Mouse (Mus musculus) central nervous system, embryonic 18 days (tissue): ENCODE results near the gene Nf1. TPM values are rescaled to one million over a fixed set of nuclear protein-coding genes. Genes with fewer than 3 reads are reported as not detected.

Experiments
- polyA plus RNA-seq: library from polyadenylated mRNA; depleted of rRNA; stranded (reverse); fragments of >200 nt; gene quantifications from 2 replicates; pipeline ENCODE4 v1.2.3, GENCODE M21; 2012; rRNA removed

Nf1 gene
- 29.9 and 30.6 TPM in 2 replicates for polyA plus RNA-seq

GRCm38 (mm10) chr11:79339234-79339807, at the start of gene Nf1:
Nf1 (plus strand) TSS chr11:79339693.

DNA sequence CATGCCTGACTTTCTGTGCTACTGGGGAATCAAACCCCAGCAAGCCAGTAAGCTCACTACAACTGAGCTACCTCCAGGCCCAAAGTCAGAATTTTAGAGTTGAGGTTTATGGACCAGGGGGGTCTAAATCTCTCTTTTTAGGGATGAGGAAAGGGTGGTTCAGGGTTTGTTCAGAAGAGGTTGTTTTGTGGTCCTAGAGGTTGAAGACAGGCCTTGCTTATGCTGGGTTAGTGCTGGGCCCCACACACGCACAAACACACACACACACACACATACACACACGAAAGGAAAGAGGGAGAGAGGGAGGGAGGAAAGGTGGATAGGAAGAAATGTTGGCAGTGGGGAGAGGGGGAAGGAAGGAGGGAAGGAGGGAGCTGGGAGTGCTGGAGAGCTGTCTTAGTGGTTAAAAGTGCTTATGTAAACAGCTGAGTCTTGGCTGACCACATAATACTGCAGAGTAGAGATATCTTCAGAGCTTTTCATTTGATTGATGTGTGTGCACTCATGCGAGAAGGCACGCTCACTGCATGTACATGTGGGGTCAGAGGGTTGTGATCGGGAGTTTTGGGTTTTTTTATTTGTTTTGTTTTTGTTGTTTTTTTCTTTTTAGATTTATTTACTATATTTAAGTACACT, 42.5 kb upstream of the Nf1 start, which contains the start of gene Gm9964:
Gene Gm9964 (minus strand): TSS at position 51 of the 636 bp plus-strand sequence.

GRCm38 (mm10) chr11:79503845-79504244, 164.4 kb downstream of the Nf1 start, which contains the start of gene Omg:
Omg (minus strand) TSS chr11:79504084.

GRCm38 (mm10) chr11:79523560-79524309, 184.2 kb downstream of the Nf1 start, which contains the start of gene Evi2b:
Evi2b (minus strand) TSS chr11:79523762.

GRCm38 (mm10) chr11:79530333-79530761, 190.9 kb downstream of the Nf1 start, which contains the start of the genes Evi2 and Evi2a:
Evi2 (minus strand) TSS chr11:79530589.
Evi2a (minus strand) TSS chr11:79530609.

DNA sequence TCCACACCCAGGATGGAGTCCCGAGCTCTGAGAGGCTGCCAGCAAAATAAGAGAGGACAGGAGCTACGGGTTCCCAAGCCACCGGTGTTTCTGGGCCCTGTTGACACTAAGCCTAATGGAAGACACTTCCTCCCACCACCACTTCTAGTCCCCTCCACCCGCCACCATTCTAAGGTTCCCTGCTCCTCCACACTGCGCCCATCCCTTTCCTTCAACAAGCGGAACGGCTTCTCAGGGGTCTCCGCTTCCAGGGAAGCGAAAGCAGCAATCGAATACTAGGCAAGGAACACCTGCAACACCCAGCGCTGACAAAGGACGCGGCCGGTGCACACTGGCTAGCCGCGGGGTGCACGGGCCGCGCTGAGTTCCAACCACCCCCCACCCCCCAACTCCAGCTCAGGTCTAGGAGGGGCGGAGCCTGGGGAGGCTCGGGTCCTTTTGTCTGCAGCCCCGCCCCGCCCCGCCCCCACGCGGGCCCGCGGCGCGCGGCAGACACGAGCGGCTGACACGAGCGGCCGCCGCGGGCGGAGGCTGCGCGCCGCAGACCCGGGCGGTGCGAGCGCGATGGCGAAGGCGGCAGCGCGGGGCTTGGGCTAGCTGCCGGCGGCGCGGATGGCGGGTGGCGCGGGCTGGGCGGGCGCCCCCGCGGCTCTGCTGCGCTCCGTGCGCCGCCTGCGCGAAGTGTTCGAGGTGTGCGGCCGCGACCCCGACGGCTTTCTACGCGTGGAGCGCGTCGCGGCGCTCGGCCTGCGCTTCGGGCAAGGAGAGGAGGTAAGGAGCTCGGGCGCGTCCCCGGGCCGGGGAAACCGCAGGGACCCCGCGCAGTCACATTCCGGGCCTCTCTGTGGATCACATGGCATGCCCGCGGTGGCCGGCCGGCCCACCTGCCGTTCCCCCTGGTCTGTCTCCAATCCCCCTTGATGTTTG, 251.4 kb downstream of the Nf1 start, which contains the start of gene Rab11fip4:
Gene Rab11fip4 (plus strand): TSS at position 549 of the 927 bp plus-strand sequence.

Other genes with a start within 250 kb of the Nf1 start
- gene Ksr1, start 193.3 kb upstream of the Nf1 start, polyA plus RNA-seq, result 24.7 and 27.7 TPM in 2 replicates
- gene Wsb1, start 85.0 kb upstream of the Nf1 start, polyA plus RNA-seq, result 751 and 795 TPM in 2 replicates
- gene Gm9964, start 42.8 kb upstream of the Nf1 start, polyA plus RNA-seq, result not detected in 2 replicates
- gene Omg, start 164.4 kb downstream of the Nf1 start, polyA plus RNA-seq, result 15.0 and 15.3 TPM in 2 replicates
- gene Evi2b, start 184.1 kb downstream of the Nf1 start, polyA plus RNA-seq, result 0.48 and 0.75 TPM in 2 replicates
- 0.03 TPM in 2 replicates for gene Evi2, start 190.9 kb downstream of the Nf1 start, polyA plus RNA-seq
- gene Evi2a, start 190.9 kb downstream of the Nf1 start, polyA plus RNA-seq, result 2.6 and 2.7 TPM in 2 replicates